Mouse (Mus musculus): ENCODE data around the gene Olfr281.

The Olfr281 gene

GRCm38 (mm10) chr15:98483907-98484886, 31.8 kb downstream of the Olfr281 start:
- DNase-seq (ENCODE audit: low spot score in 2 of 2): peak; percentile 39 to 43

- no peak for DNase-seq (ENCODE audit: low spot score in 2 of 2)
Observed at GRCm38 (mm10) chr15:98486433-98487021, 34.1 kb downstream of the Olfr281 start.

- DNase-seq (ENCODE audit: low spot score in 2 of 2): no peak
Observed at GRCm38 (mm10) chr15:98491332-98491731, 38.9 kb downstream of the Olfr281 start.

GRCm38 (mm10) chr15:98492102-98492501, 39.7 kb downstream of the Olfr281 start, which contains the start of gene Olfr279:
Gene Olfr279, plus strand, starts transcription at chr15:98492402.
- no peak for DNase-seq (ENCODE audit: low spot score in 2 of 2)

- no peak for DNase-seq (ENCODE audit: low spot score in 2 of 2)
Observed at GRCm38 (mm10) chr15:98497631-98498030, 45.2 kb downstream of the Olfr281 start.

GRCm38 (mm10) chr15:98503317-98503716, 50.9 kb downstream of the Olfr281 start:
- DNase-seq (ENCODE audit: low spot score in 2 of 2): no peak

- peak; percentile 68 to 79 for DNase-seq (ENCODE audit: low spot score in 2 of 2)
Observed at GRCm38 (mm10) chr15:98504514-98504913, 52.1 kb downstream of the Olfr281 start.

- no peak for DNase-seq (ENCODE audit: low spot score in 2 of 2)
Observed at GRCm38 (mm10) chr15:98506253-98506957, 54.0 kb downstream of the Olfr281 start.

- DNase-seq (ENCODE audit: low spot score in 2 of 2): no peak
Observed at GRCm38 (mm10) chr15:98507321-98507720, 54.9 kb downstream of the Olfr281 start.

GRCm38 (mm10) chr15:98509387-98509786, 57.0 kb downstream of the Olfr281 start:
- no peak for DNase-seq (ENCODE audit: low spot score in 2 of 2)

Measured in right cerebral cortex, postnatal 10 days (tissue).